Mouse (Mus musculus) urinary bladder, postnatal 14 days (tissue): ENCODE results near the gene F2r.

ENCODE experiments used
- DNase-seq: peaks from one replicate; pipeline ENCODE4 v3.0.0; 2021; ENCODE audit warnings: low spot score

The F2r gene

DNA sequence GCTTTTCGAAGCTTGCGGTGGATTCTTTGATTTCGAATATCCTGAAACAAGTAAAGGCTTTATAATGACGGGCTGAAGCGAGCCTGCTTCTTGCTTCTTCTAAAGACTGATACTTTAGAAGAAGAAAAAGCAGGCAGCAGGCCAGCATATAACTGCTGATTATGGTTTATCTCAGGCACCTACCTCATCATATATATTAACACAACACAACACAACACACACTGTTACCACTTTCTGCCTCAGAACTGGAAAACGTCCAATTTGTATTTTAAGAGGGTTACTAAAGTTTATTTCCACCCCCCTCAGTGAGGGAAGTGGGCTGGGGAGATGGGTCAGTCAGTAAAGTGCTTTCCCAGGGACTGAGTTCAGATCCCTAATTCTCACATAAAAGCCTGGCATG, 13.9 kb upstream of the F2r start:
- no peak for DNase-seq

DNA sequence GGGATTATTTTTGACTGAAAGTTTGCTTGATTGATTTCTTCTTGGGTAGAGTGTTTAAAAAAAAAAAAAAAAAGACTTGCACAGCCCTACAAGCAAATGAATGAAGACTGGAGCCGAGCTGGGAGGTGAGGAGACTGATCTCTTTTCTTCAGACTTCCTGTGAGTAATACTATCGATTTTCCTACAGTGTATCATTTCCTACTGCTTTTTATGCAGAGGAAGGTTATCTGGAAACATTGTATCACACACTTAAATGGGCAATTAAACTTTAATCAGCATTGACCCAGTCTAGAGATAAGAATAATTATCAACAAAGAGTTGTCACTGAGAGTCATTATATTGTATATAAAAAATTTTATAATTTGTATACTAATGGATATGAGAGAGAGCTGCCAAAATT, 12.5 kb upstream of the F2r start:
- no peak for DNase-seq

DNA sequence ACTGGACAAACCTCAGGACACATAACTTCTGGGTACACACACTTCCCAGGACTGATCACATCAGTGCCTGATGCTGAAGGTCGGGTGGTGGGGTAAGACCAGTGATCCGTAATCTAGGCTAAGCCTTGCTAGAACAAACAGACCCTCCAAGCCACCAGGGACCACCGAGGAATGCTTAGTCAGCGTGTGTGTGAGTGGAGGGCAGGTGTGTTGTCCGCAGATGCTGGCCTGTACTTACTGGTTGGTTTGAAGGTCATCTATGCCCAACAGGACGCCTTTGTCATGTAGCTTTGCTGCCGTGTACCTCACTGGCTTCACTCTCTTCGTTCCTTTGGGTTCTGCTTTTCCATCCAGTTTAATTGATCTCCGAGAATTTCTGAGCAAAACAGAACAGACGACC, 11.5 kb upstream of the F2r start:
- DNase-seq: no peak

DNA sequence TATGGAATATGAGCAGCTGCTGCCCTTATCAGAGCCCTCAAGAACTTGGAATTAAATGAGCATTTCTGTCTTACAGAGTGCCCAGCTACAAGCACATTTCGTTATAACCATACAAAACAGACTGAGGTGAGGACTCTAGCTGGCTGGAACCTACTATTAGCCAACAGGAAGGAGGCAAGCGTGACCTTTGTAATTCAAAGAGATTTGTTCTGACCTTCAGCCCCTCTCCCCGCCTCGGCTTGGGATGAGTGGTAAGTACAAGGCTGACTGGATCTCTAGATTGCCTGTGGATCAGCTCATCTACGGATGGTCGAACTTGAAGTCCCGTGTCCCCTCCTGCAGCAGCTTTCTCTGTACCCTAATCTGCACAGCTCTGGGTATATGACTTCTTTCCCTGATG, 8.4 kb upstream of the F2r start:
- no peak for DNase-seq

DNA sequence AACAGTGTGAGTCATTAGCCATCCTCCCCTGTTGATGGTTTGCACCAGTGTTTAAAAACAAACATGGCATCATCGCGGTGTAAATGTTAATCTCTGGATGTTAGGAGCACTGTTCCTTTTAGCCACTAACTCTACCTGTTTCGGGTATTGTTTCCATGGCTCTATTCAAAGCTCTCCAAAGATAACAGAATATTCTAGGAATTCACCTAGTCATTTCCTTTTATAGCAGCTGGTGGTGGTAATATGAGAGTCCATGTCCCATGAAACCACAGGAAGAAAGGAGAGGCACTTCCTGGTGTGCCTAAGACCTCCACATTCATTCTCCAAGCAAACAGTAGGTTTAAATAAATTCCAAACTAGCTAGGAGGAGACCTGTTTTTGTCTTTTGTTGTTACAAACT, 4.8 kb upstream of the F2r start:
- DNase-seq: no peak

DNA sequence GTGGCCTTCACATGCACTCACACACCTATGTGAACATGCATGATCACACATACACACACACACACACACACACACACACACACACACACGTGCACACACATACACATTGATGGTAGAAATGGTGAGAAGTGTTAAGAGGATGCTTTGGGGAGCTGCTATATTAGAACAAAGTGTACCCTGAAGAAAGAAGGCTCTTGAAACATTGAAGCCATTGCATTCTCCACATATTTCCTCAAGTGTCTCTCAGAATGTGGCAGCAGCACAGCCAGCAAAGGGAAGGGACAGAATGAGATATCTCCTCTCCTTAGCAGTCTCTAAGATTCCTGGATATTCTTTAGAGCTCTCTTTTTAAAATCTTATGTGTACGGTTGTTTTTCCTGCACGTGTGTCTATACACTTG, 3.3 kb upstream of the F2r start:
- no peak for DNase-seq

DNA sequence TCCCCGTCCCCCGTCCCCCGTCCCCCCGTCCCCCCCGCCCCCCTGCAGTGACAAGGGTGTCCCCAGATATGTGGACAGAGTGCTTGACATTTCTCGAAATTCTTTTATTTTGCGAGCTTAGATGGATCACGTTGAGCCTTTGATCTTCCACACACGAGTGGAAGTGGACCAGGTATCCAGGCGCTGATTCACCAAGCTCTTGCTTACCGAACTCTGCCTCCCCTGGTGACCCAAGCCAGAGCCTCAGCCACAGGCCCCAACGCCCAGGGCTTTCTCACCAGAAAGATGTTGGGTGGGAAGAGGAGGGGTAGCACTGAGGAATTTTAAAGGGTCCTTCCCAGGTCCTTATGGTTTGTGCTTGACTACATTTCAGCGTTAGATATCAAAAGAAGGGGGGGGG, 572 bp upstream of the F2r start:
- DNase-seq: no peak

DNA sequence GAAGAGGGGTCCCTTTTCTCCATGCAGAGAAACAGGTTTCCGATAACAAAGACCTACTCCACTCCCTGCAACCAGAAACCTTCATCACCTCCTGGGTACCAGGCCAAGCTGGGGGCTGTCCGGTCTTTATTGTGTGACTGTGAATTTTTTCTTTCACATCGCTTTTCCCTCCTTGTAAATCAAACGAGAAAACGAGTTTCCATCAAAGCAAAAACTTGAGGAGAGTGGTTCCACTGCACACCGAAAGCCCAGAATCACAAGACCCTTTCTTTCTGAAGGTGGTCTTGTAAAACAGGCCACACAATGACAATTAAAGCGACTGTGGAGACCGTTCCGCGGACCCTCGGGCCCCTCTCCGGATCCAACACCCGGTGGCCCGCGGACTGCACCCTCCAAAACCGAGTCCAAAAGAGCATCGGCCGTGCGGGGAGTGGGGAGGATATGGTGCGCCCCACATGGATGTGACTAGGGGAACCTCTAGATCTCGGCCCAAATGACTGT, 566 bp downstream of the F2r start:
- DNase-seq: no peak

DNA sequence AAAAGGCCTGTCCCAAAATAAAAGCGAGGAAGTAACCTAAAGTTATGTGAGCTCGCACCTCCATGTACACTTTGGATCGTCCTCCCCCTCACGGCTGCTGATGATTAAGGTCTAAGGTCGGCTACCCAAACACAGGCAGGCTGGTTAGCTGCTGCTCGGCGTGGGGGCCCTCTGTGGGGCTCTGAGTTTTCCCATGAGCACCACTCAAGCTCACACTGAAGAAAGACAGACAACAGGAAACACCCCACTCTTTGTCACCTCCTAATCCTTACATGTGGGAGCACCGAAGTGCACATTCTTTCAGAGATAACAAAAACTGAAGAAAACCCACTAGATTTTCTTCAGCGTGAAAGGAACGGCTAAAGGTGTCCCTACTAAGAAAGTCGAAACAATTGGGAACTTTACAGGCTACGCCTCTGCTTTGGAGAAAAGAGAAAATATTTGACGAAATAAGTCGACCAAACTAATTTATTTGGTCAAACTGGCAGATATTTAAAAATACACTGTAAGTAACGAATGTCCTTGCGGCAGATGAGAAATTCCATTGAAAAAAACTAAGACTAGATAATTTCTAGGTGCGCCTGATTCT, 1.1 kb downstream of the F2r start:
- DNase-seq: no peak

DNA sequence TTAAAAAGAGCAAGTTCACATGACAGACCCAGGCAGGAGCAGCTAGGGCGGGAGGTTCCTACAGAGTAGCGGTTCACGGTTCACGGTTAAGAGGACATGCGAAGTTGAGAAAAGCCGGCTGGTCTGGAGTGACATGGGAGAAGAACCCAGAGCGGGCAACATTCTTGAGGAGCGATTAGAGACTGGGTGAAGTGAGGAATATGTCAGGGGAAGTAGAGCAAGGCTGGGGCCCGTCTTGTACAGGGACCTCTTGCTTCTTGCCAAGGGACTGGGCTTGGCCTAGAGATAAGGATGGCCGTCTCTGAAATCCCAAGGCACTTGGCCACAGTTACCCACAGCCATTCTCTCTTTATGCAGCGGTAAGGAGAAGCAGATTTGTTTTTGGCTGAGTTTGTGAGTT, 1.8 kb downstream of the F2r start:
- DNase-seq: no peak

DNA sequence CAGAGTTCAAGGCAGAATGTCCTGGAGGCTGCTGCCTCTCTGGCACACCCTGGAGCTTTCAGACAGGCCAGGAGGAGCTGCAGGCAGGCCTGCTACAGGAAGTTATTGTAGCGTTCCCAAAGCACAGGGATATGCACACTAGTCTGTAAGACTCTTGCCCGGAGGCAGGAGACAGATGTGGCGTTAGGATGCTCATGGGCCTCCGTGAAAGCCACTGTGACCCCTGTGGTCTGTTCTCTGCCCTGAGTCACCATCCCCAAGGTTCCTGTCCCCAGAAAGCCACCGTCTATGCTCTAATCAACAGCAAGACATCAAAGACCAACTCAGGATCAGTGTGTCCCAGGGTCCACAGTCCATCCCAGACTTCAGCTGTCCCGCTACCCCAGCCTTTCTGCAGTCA, 3.5 kb downstream of the F2r start:
- no peak for DNase-seq

DNA sequence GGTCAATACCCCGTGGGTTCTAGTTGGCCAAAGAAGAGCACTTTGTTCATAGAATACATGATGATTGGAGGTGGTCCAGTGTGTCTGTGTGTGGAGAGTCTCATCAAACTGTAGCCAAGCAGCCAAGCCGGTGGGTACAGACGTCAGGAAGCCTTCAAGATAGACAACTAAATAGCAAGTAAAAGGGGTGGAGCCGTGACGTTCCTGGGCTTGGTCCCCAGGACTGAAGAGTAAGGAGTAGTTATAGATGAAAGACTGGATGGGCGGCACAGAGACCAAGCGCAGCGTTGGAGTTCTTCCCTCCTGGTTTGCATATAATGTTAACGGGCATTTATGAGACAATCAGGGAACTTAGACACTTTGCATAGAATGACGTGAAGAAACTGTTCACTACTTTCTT, 6.0 kb downstream of the F2r start:
- no peak for DNase-seq

DNA sequence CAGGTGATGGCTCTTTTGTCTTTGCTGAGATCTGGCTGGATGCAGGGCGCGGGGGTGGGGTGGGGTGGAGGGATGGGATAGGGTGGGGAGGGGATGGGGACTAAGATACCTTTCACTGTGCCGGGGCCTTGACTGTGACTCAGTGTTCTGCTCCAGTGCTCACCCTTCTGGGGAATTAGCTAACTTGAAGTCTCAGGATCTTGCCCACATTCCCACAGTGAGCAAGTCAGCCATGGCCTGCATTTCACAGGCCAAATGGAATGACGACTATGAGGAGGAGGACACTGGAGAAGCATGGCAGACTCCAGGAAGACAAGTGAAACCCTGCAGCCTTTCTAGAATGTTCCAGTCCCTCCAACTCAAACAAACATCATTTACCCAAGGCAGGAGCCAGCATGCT, 6.5 kb downstream of the F2r start:
- no peak for DNase-seq

DNA sequence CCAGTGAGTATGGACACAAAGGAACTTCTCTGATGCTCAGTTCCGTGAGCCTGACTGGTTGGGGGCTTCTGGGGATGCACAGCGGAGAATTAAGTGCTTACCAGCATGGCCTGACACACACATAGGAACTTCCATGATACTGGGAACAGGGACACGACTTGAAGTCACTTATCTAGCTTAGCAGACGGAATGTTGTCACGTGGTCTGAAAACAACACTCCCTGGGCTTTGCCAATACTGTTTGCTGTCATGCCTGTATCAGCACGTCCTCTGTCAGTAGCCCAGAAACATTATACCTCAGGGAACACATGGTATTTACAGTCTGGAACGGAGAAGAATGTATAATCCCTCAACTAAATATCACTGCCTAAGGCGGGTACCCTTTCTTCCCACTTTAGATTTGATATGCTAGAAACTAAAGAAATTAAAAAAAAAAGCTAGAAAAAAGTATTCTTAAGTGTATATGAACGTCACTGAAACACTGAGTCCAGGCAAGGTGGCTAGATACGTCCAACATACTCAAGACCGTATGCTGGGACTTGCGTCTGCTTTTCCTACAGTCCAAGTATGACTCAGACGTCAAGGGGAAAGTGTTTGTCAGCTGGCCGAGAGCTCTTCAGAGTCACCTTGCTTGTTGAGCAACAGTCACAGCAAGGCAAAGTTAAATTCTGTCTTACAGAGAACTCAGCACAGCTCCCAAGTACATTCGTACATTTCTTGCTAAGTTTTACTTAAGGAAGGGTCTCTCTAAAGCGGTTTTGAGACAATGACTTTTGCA, 7.3 kb downstream of the F2r start:
- DNase-seq: no peak

DNA sequence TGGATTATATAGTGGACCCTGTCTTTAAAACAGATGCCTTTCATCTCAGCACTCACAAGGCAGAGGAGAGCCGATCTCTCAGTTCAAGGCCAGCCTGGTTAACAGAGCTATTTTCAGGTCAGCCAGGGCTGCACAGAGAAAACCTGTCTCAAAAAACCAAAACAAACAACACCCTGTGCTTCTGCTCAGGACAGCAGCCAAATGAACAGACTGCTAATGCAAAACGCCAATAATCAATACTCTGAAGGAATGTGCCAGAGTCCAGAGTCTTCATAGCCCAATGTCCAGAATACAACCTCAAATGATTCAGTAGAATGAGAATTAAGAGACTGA, 9.2 kb downstream of the F2r start:
- no peak for DNase-seq

DNA sequence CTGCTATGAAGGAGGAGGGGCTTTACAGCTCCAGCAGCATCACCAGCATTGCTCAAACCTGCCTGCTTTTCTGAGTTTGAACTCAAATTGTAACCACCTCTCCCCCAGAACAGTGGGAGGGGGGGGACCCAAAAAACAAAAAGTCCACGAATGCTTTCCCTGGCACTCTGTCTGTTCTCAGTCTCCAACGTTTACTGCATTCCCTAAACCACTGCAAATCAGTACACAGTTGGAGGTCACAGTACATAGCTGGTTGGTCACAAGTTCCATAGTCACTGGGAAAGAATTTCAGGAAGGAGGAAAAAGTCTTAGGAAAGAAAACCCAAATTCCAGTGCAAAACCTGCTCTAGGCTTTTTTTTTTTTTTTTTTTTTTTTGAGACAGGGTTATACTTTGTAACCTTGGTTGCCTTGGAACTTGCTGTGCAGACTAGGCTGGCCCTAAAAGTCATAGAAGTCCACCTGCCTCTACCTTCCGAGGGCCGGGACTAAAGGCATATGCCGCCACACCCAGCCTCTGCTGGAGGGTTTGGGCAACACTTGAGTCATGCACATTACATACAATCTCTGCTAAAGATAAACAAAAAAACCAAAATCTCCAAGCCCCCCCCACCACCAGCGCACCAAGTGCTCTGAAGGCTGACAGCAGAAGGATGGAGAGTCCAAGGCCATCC, 9.7 kb downstream of the F2r start:
- no peak for DNase-seq

DNA sequence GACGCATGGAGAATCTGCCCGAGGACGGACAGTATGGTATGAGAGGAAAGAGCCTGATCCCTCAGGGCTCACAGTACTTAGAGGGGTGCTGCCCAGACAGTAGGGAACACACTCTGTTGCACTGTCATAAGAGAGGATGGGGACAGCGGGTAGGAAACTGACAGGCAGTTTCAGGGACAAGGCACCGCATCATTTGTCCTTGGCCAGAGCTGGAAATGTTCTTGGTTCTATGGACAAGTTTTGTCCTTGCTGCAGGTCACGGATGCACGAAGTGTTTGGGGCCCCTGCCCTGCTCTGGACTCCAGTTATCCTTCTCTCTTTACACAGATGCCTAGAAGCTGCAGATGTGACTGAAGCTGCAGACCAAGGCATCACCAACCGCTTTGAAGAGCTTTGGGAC, 11.3 kb downstream of the F2r start:
- DNase-seq: no peak

DNA sequence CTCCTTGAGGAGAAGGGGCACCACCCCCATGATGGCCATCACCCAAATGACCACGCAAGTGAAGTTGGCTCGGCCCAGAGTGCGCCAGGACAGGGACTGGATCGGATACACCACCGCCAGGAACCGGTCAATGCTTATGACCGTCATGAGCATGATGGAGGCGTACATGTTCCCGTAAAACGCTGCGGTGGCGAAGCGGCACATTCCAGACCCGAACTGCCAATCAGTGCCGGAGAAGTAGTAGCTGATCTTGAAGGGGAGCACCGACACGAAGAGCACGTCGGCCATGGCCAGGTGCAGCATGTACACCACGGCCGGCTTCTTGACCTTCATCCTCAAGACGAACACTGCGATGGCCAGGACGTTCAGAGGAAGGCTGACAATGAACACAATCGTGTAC, 14.0 kb downstream of the F2r start:
- DNase-seq: no peak

DNA sequence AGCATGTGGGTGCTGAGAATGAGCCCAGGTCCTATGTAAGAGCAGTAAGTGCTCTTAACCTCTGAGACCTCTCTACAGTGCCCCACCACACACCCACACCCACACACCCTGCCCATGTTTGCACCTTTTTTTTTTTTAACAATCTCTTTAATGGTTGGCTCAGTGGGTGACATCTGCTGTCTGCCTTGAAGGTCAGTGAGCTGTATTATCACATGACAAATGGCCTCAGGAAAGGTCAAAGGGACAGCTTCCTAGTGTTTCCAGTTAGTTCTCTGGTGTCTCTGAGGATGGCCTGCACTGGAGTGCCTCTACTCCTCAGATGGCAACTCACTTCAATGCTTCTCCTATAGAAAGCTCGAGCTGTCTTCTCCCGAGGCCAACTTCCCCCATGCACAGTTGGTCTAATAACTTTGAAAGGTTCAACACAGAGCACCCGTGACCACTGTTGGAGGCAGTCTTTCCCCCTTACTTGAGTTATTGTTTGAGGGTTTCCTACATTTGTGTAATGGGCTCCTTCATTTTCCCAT, 18.4 kb downstream of the F2r start:
- DNase-seq: no peak

DNA sequence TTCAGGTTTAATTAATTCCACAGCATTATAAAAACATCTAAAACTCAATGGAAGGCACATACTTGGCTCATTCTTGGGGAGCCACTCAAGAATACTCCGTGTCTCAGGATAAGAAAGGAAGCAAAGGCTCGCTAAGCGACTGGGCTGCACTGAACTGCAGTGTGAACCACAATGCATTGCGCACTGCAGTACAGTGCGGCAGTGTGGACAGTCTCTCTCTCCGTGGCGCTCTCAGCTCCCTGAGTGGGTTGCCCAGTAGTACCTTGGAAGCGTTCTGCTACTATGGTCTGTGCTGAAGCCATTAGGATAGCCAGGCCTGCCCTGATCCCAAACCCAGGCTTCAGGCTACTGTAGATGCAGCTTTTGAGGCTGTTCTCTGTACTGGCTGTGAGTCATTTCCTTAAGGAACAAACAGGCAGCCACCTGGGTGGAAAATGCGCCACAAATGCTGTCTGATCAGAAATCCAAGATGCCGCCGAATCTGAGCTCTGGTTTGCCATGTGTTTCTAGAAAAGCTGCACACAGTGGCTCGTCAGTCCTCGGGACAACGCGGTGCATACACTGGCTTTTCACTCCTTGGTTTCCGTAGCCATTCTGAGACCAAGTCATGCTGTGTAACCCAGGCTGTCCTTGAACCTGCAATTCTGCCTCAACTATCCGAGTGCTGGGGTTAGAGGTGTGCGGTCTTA, 19.9 kb downstream of the F2r start:
- DNase-seq: no peak

DNA sequence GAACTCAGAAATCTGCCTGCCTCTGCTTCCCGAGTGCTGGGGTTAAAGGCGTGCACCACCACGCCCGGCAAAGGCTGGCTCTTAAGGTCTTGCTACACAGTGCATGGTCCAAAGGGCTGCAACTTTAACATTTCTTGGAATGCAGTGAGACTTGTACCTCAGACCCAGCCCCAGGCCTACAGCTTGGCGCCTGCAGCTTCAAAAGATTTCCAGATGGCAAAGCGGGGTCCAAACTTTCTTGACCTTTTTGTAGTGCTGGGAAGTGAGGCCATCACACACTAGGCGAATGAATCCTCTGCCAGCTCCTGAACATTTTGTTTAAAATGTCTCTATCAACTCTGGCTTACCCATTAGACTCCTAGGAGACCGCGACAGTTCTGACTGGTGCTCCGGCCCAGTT, 20.7 kb downstream of the F2r start:
- DNase-seq: no peak

DNA sequence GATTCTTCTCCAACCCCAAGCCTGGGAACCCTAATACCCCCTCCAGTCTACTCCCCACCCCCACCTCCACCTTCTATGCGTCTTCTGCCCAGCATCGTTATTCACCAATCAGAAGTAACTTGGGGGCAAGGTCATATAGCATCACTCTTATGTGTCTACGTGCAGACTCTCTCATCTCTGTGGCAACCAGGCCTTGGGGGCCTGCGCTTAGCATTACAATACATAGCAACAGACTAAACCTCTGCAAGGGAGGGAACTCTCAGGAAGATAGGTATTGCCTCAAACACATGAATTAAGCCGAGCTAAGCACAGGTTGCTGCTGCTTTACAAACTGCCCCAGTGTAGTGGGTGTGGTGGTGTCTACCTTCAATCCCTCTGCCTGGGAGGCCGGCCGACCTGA, 21.6 kb downstream of the F2r start:
- DNase-seq: no peak

DNA sequence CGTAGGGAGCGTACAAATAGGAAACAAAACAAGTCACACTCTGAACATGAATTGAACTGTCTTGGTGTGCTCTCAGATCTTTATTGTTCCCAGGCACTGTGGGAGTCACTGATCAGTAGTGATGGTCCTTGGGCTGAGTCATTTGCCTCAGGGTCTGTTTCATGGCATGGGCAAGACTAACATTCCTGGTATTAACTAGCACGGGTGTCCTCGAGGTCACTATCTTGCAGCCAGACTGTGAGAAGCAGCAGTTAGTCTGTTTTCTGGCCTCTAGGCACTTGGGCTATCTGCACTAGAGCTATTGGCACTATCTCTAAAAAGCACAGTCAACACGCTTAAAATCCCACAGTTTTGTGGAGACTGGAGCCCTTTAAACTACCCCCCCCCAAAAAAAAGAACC, 22.4 kb downstream of the F2r start:
- DNase-seq: no peak
